Mouse (Mus musculus) gonadal fat pad, adult 2 months (tissue): ENCODE results near the gene Zfp512. TPM values are rescaled to one million over a fixed set of nuclear protein-coding genes. Genes with fewer than 3 reads are reported as not detected.

Source experiments
- polyA plus RNA-seq: library from polyadenylated mRNA; depleted of rRNA; stranded (reverse); fragments of >200 nt; gene quantifications from 2 replicates; pipeline ENCODE4 v1.2.3, GENCODE M21; 2012; rRNA removed

Zfp512 gene
- polyA plus RNA-seq, 1 experiment, result 13.0 TPM

Other genes starting within 250 kb of the Zfp512 start
- 46.5 and 80.1 TPM in 2 replicates for gene Ppm1g, start 231.7 kb upstream of the Zfp512 start, polyA plus RNA-seq
- 120 and 142 TPM in 2 replicates for gene Nrbp1, start 211.6 kb upstream of the Zfp512 start, polyA plus RNA-seq
- gene Gm9970, start 211.2 kb upstream of the Zfp512 start, polyA plus RNA-seq, result 1.3 and 3.6 TPM in 2 replicates
- gene Krtcap3, start 200.7 kb upstream of the Zfp512 start, polyA plus RNA-seq, result 36.9 and 38.7 TPM in 2 replicates
- 37.7 and 38.4 TPM in 2 replicates for gene Ift172, start 161.3 kb upstream of the Zfp512 start, polyA plus RNA-seq
- gene Fndc4, start 156.4 kb upstream of the Zfp512 start, polyA plus RNA-seq, result 6.1 and 8.0 TPM in 2 replicates
- 0.23 and 0.53 TPM in 2 replicates for gene Gckr, start 155.0 kb upstream of the Zfp512 start, polyA plus RNA-seq
- not detected in 2 replicates for gene 4930548H24Rik, start 33.3 kb downstream of the Zfp512 start, polyA plus RNA-seq
- 10.7 and 12.8 TPM in 2 replicates for gene Gpn1, start 42.3 kb downstream of the Zfp512 start, polyA plus RNA-seq
- gene Slc4a1ap, start 74.6 kb downstream of the Zfp512 start, polyA plus RNA-seq, result 12.6 and 14.5 TPM in 2 replicates
- gene Supt7l, start 75.4 kb downstream of the Zfp512 start, polyA plus RNA-seq, result 14.2 and 17.1 TPM in 2 replicates
- 30.7 and 31.4 TPM in 2 replicates for gene Mrpl33, start 144.5 kb downstream of the Zfp512 start, polyA plus RNA-seq
- 12.2 and 12.3 TPM in 2 replicates for gene Rbks, start 245.2 kb downstream of the Zfp512 start, polyA plus RNA-seq
- 49.0 and 49.9 TPM in 2 replicates for gene Babam2, start 245.3 kb downstream of the Zfp512 start, polyA plus RNA-seq